Comparison of ENCODE assay signal across 22 mouse cellular contexts in genomic region chr10:114798788-114799187, GRCm38 (mm10). TPM values are rescaled to one million over a fixed set of nuclear protein-coding genes. Genes with fewer than 3 reads are reported as not detected.
DNase-seq lines count a peak whose midpoint lies in the region; ATAC-seq and TF ChIP-seq lines count a peak whose summit lies in the region.
"Had no signal": no experiment of that assay in that cellular context is flagged by ENCODE, and none has a peak within 500 bp of the region (broad histone marks: within the 10 kb centered on the region; RNA-seq: fewer than 3 reads in every experiment).

No protein-coding gene starts in this region.

- peak; percentile 75 for DNase-seq in heart, adult 11 months
- DNase-seq in heart, postnatal 4 days = no peak
- no peak for DNase-seq in left cerebral cortex, adult 2 months (ENCODE audit: extremely low spot score in 1 of 2, low spot score in 2 of 2)
- DNase-seq in left cerebral cortex, adult 9 months (ENCODE audit: low spot score in 2 of 2) = no peak
- DNase-seq in hindbrain, embryonic 14.5 days (ENCODE audit: low spot score) = no peak
- no peak for DNase-seq in limb, embryonic 14.5 days (ENCODE audit: low spot score)
- no peak for DNase-seq in gastrocnemius, adult 2 months
- no peak for DNase-seq in lung, postnatal 14 days
- DNase-seq: adrenal gland, postnatal 25 days; cerebellum, adult 11 months; gastrocnemius, postnatal 14 days; heart, adult 2 months; heart, postnatal 36 days; layer of hippocampus, postnatal 36 days; liver, embryonic 13.5 days; lung, embryonic 14.5 days; lung, postnatal 4 days; right cerebral cortex, postnatal 4 days; thymus, postnatal 36 days had no signal

- no peaks in the 10 kb centered on the region for H3K9me3 ChIP-seq in hindbrain, embryonic 14.5 days (ENCODE audit: control insufficient read depth, low read length)
- H3K9me3 ChIP-seq in limb, embryonic 14.5 days (ENCODE audit: control insufficient read depth, low read length) = no peaks in the 10 kb centered on the region
- H3K9me3 ChIP-seq: embryonic facial prominence, embryonic 10.5 days; liver, embryonic 13.5 days had no signal

- H3K4me3 ChIP-seq in left cerebral cortex, adult 2 months = peak overlapping the region; percentile 28
- H3K4me3 ChIP-seq in hindbrain, embryonic 14.5 days (replicated peaks; ENCODE audit: low read length) = peak overlapping the region; percentile 74
- H3K4me3 ChIP-seq in limb, embryonic 14.5 days (replicated peaks; ENCODE audit: low read length) = no peak overlapping the region
- H3K4me3 ChIP-seq in gastrocnemius, adult 2 months = no peak overlapping the region
- H3K4me3 ChIP-seq: embryonic facial prominence, embryonic 10.5 days; heart, adult 2 months; liver, embryonic 13.5 days had no signal

- ATAC-seq in hindbrain, embryonic 14.5 days (ENCODE audit: low FRiP score) = no peak
- no peak for ATAC-seq in limb, embryonic 14.5 days (ENCODE audit: low FRiP score, low read depth)

- 88% methylated on average over 1 of the region's 1 CpGs for WGBS in hindbrain, embryonic 14.5 days
- WGBS in limb, embryonic 14.5 days = 42% methylated on average over 1 of the region's 1 CpGs

- no peak for TF ChIP-seq CTCF in left cerebral cortex, adult 2 months (IDR thresholded peaks at IDR 0.05)
- no peak for TF ChIP-seq CTCF in gastrocnemius, adult 2 months (IDR thresholded peaks at IDR 0.05)

- intact Hi-C loops in left cerebral cortex, adult 2 months (cut with DNase I) = loop anchor here (5.0 kb wide), 1 partner anchor 61 kb away; no protein-coding TSS in a partner anchor
- intact Hi-C loops in gastrocnemius, adult 2 months (cut with DNase I) = no loop called here

- no peak overlapping the region for H3K27ac ChIP-seq in left cerebral cortex, adult 2 months
- H3K27ac ChIP-seq in hindbrain, embryonic 14.5 days = no peak overlapping the region
- H3K27ac ChIP-seq in limb, embryonic 14.5 days (replicated peaks; ENCODE audit: low read depth, low read length) = no peak overlapping the region
- H3K27ac ChIP-seq in gastrocnemius, adult 2 months = no peak overlapping the region
- H3K27ac ChIP-seq: embryonic facial prominence, embryonic 10.5 days; heart, adult 2 months; liver, embryonic 13.5 days had no signal

- 0 out of 2 replicates have a peak, but pooled peaks cover 11% of the 10 kb centered on the region for H3K4me1 ChIP-seq in hindbrain, embryonic 14.5 days (replicated peaks; ENCODE audit: control insufficient read depth, insufficient read depth, low read length)
- H3K4me1 ChIP-seq in limb, embryonic 14.5 days (ENCODE audit: control insufficient read depth, insufficient read depth, low read length) = peaks cover 6% of the 10 kb centered on the region; the same call in 1 of the 2 replicates
- H3K4me1 ChIP-seq: liver, embryonic 13.5 days had no signal

- H3K27me3 ChIP-seq in hindbrain, embryonic 14.5 days (ENCODE audit: control insufficient read depth, insufficient read depth, low read length) = peaks cover 24% of the 10 kb centered on the region; the same call in 1 of the 2 replicates
- peaks cover 21% of the 10 kb centered on the region for H3K27me3 ChIP-seq in limb, embryonic 14.5 days (ENCODE audit: control insufficient read depth, insufficient read depth, low read length)
- H3K27me3 ChIP-seq: CH12.LX had no signal

- no peaks in the 10 kb centered on the region for H3K36me3 ChIP-seq in hindbrain, embryonic 14.5 days (replicated peaks; ENCODE audit: control insufficient read depth, insufficient read depth)
- no peaks in the 10 kb centered on the region for H3K36me3 ChIP-seq in limb, embryonic 14.5 days (ENCODE audit: control insufficient read depth, insufficient read depth, low read length)
- H3K36me3 ChIP-seq: embryonic facial prominence, embryonic 10.5 days; liver, embryonic 13.5 days had no signal

- no peak for TF ChIP-seq POLR2A in limb, embryonic 14.5 days (IDR thresholded peaks at IDR 0.05; ENCODE audit: borderline replicate concordance, extremely low read depth, insufficient read depth, insufficient read length)

- peak overlapping the region; percentile 84 for H3K4me2 ChIP-seq in hindbrain, embryonic 14.5 days (replicated peaks)
- 0 out of 2 replicates have a peak overlapping the region, but pooled peaks have one; percentile 9 for H3K4me2 ChIP-seq in limb, embryonic 14.5 days (replicated peaks; ENCODE audit: low read depth, low read length, severe bottlenecking)
- H3K4me2 ChIP-seq: liver, embryonic 13.5 days; lung, embryonic 14.5 days had no signal

- H3K9ac ChIP-seq in hindbrain, embryonic 14.5 days = no peak overlapping the region
- no peak overlapping the region for H3K9ac ChIP-seq in limb, embryonic 14.5 days (ENCODE audit: low read depth, low read length, severe bottlenecking)
- H3K9ac ChIP-seq: liver, embryonic 13.5 days; lung, embryonic 14.5 days had no signal

RNA-seq across cellular contexts. Expression of gene Trhde, which starts 3.3 kb away (rescaled TPM):
- total RNA-seq in heart, postnatal 4 days (2021) = under 1 TPM; 0.05 to 0.09 TPM
- total RNA-seq in left cerebral cortex, adult 2 months (2021) = 10 to 100 TPM; 29.1 to 29.6 TPM
- 7.7 and 9.5 TPM in 2 replicates for polyA plus RNA-seq in hindbrain, embryonic 14.5 days (2014; fragmentation: Nextera tagmentation; extraction: Ambion mirVana)
- 2.0 TPM in 2 replicates for polyA plus RNA-seq in limb, embryonic 14.5 days (2012; rRNA removed)
- 2.4 and 3.3 TPM in 2 replicates for polyA plus RNA-seq in limb, embryonic 14.5 days (2014; fragmentation: Nextera tagmentation; extraction: Ambion mirVana)
- total RNA-seq in gastrocnemius, adult 2 months (2021) = under 1 TPM; 0.26 to 0.42 TPM
- total RNA-seq: CH12.LX, MEL had no signal
- polyA plus RNA-seq: liver, embryonic 13.5 days had no signal

Comparison
In these comparisons a context has a peak if more than half of its experiments do, and no peak if none do; other contexts are left out.
1. H3K4me3 ChIP-seq: peak in left cerebral cortex, adult 2 months (single experiment) and hindbrain, embryonic 14.5 days (single experiment); none in limb, embryonic 14.5 days (single experiment) and gastrocnemius, adult 2 months (single experiment).
2. RNA of gene Trhde, which starts 3.3 kb away (total RNA-seq): 29.1 to 29.6 TPM in left cerebral cortex, adult 2 months; 0.26 to 0.42 TPM in gastrocnemius, adult 2 months and 0.05 to 0.09 TPM in heart, postnatal 4 days; every median in the first group is over 10 times any median in the second.